Mouse (Mus musculus) forebrain, embryonic 13.5 days (tissue): ENCODE data around the gene Zfp790. TPM values are rescaled to one million over a fixed set of nuclear protein-coding genes. Genes with fewer than 3 reads are reported as not detected.

Experiments used
- ATAC-seq: fragments of 200-750 bp; cut with Nextera tagmentation; 2 replicates; pipeline ENCODE4 v1.8.0; 2017
- H3K27ac ChIP-seq: fragments of 300-500 bp; sonication (generic); 2 replicates; pipeline ENCODE4 v1.5.1; 2015; ENCODE audit warnings: inconsistent platforms, mild to moderate bottlenecking, moderate library complexity
- H3K27me3 ChIP-seq: fragments of 300-500 bp; sonication (generic); 2 replicates; pipeline ENCODE4 v1.6.1; 2015; ENCODE audit warnings: mild to moderate bottlenecking, inconsistent platforms
- H3K36me3 ChIP-seq: fragments of 300-500 bp; sonication (generic); 2 replicates; pipeline ENCODE4 v1.6.1; 2015; ENCODE audit warnings: mild to moderate bottlenecking, inconsistent platforms; ENCODE audit not compliant: poor library complexity, severe bottlenecking
- H3K4me1 ChIP-seq: fragments of 300-500 bp; sonication (generic); 2 replicates; pipeline ENCODE4 v1.6.1; 2015; ENCODE audit warnings: inconsistent platforms
- H3K4me2 ChIP-seq: fragments of 300-500 bp; sonication (generic); 2 replicates; pipeline ENCODE4 v1.6.1; 2015; ENCODE audit warnings: inconsistent platforms, mild to moderate bottlenecking, moderate library complexity
- H3K4me3 ChIP-seq: fragments of 300-500 bp; sonication (generic); 2 replicates; pipeline ENCODE4 v1.5.1; 2015; ENCODE audit warnings: mild to moderate bottlenecking, inconsistent platforms
- H3K9ac ChIP-seq: fragments of 300-500 bp; sonication (generic); 2 replicates; pipeline ENCODE4 v1.6.1; 2015; ENCODE audit warnings: mild to moderate bottlenecking, inconsistent platforms
- H3K9me3 ChIP-seq: fragments of 300-500 bp; sonication (generic); replicated peaks from 2 replicates; pipeline ENCODE4 v1.6.1; 2016; ENCODE audit warnings: inconsistent platforms
- WGBS: fragments of 180-500 bp; shearing (Covaris S2); methylation state at CpG from one replicate; pipeline ENCODE4 v1.1.7; 2015; 5-methylcytosine and 5-hydroxymethylcytosine counted together
- polyA plus RNA-seq: library from polyadenylated mRNA; unstranded; fragments of >200 nt; fragmentation: Nextera tagmentation; extraction: Ambion mirVana; gene quantifications from 2 replicates; pipeline ENCODE4 v1.2.1, GENCODE M21; 2015

Zfp790 gene
- polyA plus RNA-seq: 22.1 and 24.8 TPM in 2 replicates

DNA sequence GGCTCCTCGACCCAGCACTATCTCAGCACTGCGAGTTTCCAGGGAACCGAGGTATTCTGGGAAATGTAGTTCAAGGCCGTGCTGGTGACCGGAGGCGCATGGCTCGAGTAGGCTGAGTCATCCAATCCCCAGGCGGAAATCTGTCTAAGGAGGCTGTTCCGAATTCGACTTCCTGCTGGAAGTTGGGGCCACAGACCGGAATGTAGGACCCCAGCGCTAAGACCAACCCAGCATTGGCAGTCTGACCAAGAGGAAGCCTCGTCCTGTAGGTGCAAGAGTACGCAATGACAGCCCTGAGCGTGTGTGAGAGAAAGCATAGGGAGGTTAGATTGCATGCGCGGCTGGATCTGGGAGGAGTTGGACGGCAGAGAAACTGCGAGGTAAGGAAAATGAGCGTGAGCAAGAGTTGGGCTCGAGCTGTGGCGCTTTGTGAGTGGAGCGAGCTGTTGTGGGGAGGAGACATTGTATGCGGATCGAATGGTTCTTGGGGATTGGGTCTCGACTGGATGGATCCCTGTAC lies at the start of gene Zfp790:
Gene Zfp790, plus strand, starts transcription at position 205 of the 520 bp plus-strand sequence.
- Histone ChIP-seq H3K4me2 (peak within 1 kb of the TSS; percentile 81), H3K9ac (peak within 1 kb of the TSS; percentile 84)
- under 1% methylated on average over 26 of the region's 26 CpGs for WGBS

DNA sequence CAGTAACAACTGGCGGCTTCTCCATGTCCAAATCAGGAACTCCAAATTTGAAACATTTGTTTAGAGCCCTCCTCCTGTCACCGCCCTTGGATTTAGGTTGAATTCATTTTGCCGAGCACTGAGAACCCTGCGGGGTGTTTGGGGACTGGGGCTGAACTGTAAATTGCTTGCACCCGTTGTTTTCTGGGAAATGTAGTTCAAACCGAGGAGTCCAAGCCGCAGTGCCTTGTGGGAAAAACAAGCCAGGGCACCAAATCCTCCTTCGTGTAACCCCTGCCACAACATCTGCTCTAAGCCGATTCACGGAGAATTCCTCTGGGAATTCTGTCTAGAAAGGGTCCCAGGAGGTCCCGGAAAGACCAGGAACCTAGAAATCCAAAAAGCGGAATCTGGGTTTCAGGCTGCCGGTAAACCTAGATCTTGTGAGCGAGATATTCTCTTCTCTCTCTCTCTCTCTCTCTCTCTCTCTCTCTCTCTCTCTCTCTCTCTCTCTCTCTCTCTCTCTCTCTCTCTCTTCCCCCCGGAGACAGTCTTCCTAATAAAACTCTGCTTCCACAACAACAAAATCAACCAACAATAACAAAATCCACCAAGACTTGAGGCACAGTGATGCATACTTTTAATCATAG lies 48.7 kb upstream of the Zfp790 start:
- peaks cover 5% of the 10 kb centered on the region for H3K36me3 ChIP-seq
- peak overlapping the region; percentile 62 for H3K27ac ChIP-seq
- peak overlapping the region; percentile 57 for H3K4me2 ChIP-seq
- peak; percentile 60 for ATAC-seq
- no peaks in the 10 kb centered on the region for H3K27me3 ChIP-seq
- 1% methylated on average over 14 of the region's 15 CpGs for WGBS
- H3K4me3 ChIP-seq: peak overlapping the region; percentile 67
- H3K9ac ChIP-seq: peak overlapping the region; percentile 63
- H3K4me1 ChIP-seq: peaks cover 19% of the 10 kb centered on the region
- H3K9me3 ChIP-seq: no peaks in the 10 kb centered on the region

More for the DNA sequence above, at the start of gene Zfp790:
- peaks cover 8% of the 10 kb centered on the region; the same call in 1 of the 2 replicates for H3K36me3 ChIP-seq
- H3K27me3 ChIP-seq: no peaks in the 10 kb centered on the region
- ATAC-seq: peak; percentile 94
- peak within 1 kb of the TSS; percentile 77 for H3K4me3 ChIP-seq
- H3K9me3 ChIP-seq: no peaks in the 10 kb centered on the region
- peaks cover 41% of the 10 kb centered on the region for H3K4me1 ChIP-seq
- peak within 1 kb of the TSS; percentile 73 for H3K27ac ChIP-seq

DNA sequence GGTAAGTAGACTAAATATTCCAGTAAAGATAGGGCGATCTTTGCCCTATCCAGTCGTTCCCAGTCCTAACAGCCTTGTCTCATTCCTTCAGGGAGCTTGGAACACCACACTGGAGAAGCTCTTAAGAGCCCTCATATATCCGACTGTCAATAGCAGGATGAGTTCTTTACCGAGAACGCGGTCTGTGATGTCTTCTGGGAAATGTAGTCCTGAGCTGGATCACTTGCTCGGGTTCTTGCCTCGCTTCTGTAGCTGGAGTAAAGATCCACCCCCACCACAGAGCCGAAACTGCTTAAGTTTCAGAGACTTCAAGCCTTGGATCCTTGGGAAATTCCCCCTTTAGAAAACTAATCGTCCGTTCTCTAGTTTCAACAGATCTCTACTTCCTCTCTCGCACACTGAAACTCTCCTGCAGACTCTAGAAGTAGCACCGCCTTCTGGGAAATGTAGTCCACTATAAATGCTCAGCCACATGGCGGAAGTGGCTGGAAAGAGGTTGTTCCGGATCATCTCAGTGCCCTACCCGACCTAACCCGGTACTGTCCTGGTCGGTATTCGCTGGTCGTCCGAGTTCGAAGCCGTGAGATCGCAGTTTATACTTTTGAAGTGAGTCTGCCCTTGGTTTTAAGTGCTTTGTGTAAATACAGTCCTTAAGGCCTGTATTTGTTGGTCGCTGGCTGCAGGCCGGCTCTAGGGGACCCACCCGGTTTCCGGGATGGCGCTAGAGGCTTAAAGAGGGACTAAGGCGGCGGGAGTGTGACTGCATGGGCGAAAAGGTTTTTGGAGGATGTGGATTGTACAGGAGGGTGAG lies 47.6 kb upstream of the Zfp790 start, which contains the start of gene Zfp84:
Gene Zfp84, plus strand, starts transcription at position 463 of the 811 bp plus-strand sequence.
- Histone ChIP-seq H3K4me2 (peak within 1 kb of the TSS; percentile 57), H3K4me1 (peaks cover 19% of the 10 kb centered on the region), H3K9ac (peak within 1 kb of the TSS; percentile 76), H3K4me3 (peak within 1 kb of the TSS; percentile 67), H3K27me3 (no peaks in the 10 kb centered on the region), H3K9me3 (no peaks in the 10 kb centered on the region), H3K36me3 (peaks cover 14% of the 10 kb centered on the region), H3K27ac (peak within 1 kb of the TSS; percentile 68)
- peak; percentile 96 for ATAC-seq
- under 1% methylated on average over 32 of the region's 32 CpGs for WGBS

DNA sequence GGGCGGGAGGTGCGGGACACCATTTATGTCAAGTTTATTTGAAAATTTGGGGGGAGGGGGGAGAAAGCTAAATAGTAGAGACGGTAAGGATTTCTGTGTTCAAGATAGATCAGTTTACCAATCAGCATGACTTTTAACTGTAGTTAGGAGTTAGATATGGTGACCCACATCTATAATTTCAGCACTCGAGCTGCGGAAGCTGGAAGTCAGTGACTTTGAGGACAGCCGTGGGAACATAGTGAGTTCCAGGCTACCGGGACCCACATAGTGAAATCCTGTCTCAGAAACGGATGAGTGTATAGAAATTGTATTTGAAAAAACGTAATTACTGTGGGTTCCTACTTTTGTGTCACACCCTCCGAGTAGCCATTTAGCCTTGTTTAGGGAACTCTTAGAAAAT lies 46.9 kb upstream of the Zfp790 start:
- Histone ChIP-seq H3K4me1 (peaks cover 19% of the 10 kb centered on the region), H3K4me2 (peak overlapping the region; percentile 57), H3K9ac (peak overlapping the region; percentile 76), H3K4me3 (peak overlapping the region; percentile 67), H3K27me3 (no peaks in the 10 kb centered on the region), H3K9me3 (no peaks in the 10 kb centered on the region), H3K36me3 (peaks cover 21% of the 10 kb centered on the region), H3K27ac (no peak overlapping the region)
- 8% methylated on average over 10 of the region's 10 CpGs for WGBS
- ATAC-seq: no peak

- no peak overlapping the region for H3K27ac ChIP-seq
- no peaks in the 10 kb centered on the region for H3K9me3 ChIP-seq
- ATAC-seq: no peak
- H3K4me3 ChIP-seq: no peak overlapping the region
- H3K27me3 ChIP-seq: no peaks in the 10 kb centered on the region
- 91% methylated on average over 7 of the region's 7 CpGs for WGBS
- peaks cover 10% of the 10 kb centered on the region for H3K4me1 ChIP-seq
- H3K36me3 ChIP-seq: peaks cover 64% of the 10 kb centered on the region
- no peak overlapping the region for H3K9ac ChIP-seq
- no peak overlapping the region for H3K4me2 ChIP-seq
These were observed 42.4 kb upstream of the Zfp790 start for GRCm38 (mm10) chr7:29773503-29773902.

DNA sequence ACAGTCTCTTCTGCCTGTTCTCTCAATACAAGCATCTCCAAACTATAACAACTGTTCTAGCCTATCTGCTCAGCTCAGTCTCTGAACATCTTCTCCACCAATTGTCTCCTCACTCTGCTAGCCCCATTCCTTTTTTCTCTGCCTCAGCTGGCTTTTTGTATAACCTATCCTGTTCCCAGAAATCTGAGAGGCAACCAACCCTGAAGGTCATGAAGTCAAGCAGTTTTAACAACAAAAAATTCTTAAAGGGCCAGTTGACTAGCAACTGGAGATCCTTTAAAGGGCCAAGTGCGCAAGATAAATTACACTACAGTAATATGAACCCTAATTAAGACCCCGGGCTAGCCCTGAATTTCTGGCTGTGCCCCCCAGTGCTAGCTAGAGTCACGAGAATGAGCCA lies 41.5 kb upstream of the Zfp790 start:
- no peaks in the 10 kb centered on the region for H3K27me3 ChIP-seq
- H3K36me3 ChIP-seq: peaks cover 73% of the 10 kb centered on the region
- ATAC-seq: no peak
- H3K9ac ChIP-seq: no peak overlapping the region
- 92% methylated on average over 3 of the region's 3 CpGs for WGBS
- H3K4me2 ChIP-seq: no peak overlapping the region
- H3K27ac ChIP-seq: no peak overlapping the region
- peaks cover 5% of the 10 kb centered on the region for H3K4me1 ChIP-seq
- no peak overlapping the region for H3K4me3 ChIP-seq
- H3K9me3 ChIP-seq: no peaks in the 10 kb centered on the region

DNA sequence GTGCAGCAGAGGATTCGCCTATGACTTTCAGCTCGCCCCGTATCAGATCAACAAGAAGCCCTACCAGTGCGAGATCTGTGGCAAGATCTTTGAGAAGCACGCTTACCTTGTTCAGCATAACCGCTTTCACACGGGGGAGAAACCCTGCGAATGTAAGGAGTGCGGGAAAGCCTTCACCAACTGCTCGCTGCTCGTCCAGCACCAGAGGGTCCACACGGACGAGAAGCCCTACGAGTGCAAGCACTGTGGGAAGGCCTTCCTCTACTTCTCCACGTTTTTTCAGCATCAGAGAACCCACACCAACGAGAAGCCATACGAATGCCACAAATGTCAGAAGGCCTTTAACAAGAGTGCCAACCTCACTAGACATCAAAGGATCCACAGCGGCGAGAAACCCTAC lies 39.3 kb upstream of the Zfp790 start:
- 96% methylated on average over 19 of the region's 19 CpGs for WGBS
- Histone ChIP-seq H3K4me1 (no peaks in the 10 kb centered on the region), H3K27me3 (no peaks in the 10 kb centered on the region), H3K4me2 (no peak overlapping the region), H3K4me3 (no peak overlapping the region), H3K27ac (no peak overlapping the region), H3K36me3 (peaks cover 84% of the 10 kb centered on the region), H3K9me3 (no peaks in the 10 kb centered on the region), H3K9ac (no peak overlapping the region)
- no peak for ATAC-seq

DNA sequence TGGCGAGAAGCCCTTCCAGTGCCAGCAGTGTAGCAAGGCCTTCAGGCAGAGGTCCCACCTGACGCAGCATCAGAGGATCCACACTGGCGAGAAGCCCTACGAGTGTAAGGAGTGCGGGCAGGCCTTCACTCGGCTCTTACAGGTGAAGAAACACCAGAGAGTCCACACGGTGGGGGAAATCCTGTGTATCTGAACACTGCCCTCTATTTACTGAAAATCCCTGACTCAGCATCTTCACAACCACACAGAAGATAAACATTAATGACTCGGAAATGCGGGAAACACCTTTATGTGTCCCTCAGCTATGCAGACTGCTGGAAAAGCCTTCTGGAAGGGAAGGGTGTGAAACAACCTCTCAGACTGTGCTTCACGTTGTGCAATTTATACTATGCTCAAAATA lies 38.5 kb upstream of the Zfp790 start:
- no peak overlapping the region for H3K9ac ChIP-seq
- no peaks in the 10 kb centered on the region for H3K9me3 ChIP-seq
- H3K4me1 ChIP-seq: no peaks in the 10 kb centered on the region
- H3K4me3 ChIP-seq: no peak overlapping the region
- H3K27me3 ChIP-seq: no peaks in the 10 kb centered on the region
- peaks cover 77% of the 10 kb centered on the region for H3K36me3 ChIP-seq
- ATAC-seq: no peak
- no peak overlapping the region for H3K27ac ChIP-seq
- WGBS: 95% methylated on average over 10 of the region's 10 CpGs
- no peak overlapping the region for H3K4me2 ChIP-seq

- Histone ChIP-seq H3K27ac (peak within 1 kb of the TSS; percentile 89), H3K9ac (peak within 1 kb of the TSS; percentile 96), H3K4me3 (peak within 1 kb of the TSS; percentile 91), H3K4me2 (peak within 1 kb of the TSS; percentile 86), H3K9me3 (no peaks in the 10 kb centered on the region), H3K27me3 (no peaks in the 10 kb centered on the region), H3K4me1 (peaks cover 23% of the 10 kb centered on the region), H3K36me3 (peaks cover 33% of the 10 kb centered on the region)
- ATAC-seq: peak; percentile 98
- under 1% methylated on average over 45 of the region's 45 CpGs for WGBS
These were observed 31.9 kb upstream of the Zfp790 start, which contains the start of gene Zfp30 for GRCm38 (mm10) chr7:29783871-29784551. TSS of gene Zfp30 (plus strand) at chr7:29783998.

DNA sequence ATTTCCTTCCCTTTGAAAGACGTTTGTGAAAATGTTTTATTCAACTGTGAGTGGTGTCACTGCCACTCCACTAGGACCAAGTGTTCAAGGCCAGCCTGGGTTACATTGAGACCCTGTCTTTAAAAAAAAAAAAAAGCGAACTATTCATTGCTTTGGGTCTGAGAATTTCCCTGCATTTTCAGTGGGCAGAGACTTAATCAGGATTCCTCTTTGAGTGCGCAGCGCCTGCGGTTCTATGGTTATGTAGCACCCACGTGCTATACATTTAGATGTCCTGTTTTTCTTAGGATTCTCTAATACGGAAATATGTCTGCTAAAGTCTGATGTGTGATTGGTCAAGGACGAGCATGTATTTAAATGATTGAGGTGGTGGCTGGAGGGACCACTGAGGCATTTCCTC lies 30.9 kb upstream of the Zfp790 start:
- Histone ChIP-seq H3K4me3 (peak overlapping the region; percentile 91), H3K9me3 (no peaks in the 10 kb centered on the region)
- 51% methylated on average over 8 of the region's 8 CpGs for WGBS

GRCm38 (mm10) chr7:29785888-29786287 lies 30.0 kb upstream of the Zfp790 start:
- WGBS: 81% methylated on average over 5 of the region's 5 CpGs
- Histone ChIP-seq H3K9ac (peak overlapping the region; percentile 96), H3K4me2 (peak overlapping the region; percentile 86), H3K27me3 (no peaks in the 10 kb centered on the region), H3K4me3 (peak overlapping the region; percentile 91), H3K36me3 (peaks cover 37% of the 10 kb centered on the region), H3K4me1 (peaks cover 23% of the 10 kb centered on the region), H3K27ac (no peak overlapping the region), H3K9me3 (no peaks in the 10 kb centered on the region)
- no peak for ATAC-seq

More for the DNA sequence above, 30.9 kb upstream of the Zfp790 start:
- Histone ChIP-seq H3K36me3 (peaks cover 36% of the 10 kb centered on the region), H3K4me1 (peaks cover 23% of the 10 kb centered on the region), H3K27ac (no peak overlapping the region), H3K4me2 (peak overlapping the region; percentile 86), H3K9ac (peak overlapping the region; percentile 96), H3K27me3 (no peaks in the 10 kb centered on the region)
- no peak for ATAC-seq
